Comparison of ENCODE assay signal across 8 mouse cellular contexts in the genomic region with DNA sequence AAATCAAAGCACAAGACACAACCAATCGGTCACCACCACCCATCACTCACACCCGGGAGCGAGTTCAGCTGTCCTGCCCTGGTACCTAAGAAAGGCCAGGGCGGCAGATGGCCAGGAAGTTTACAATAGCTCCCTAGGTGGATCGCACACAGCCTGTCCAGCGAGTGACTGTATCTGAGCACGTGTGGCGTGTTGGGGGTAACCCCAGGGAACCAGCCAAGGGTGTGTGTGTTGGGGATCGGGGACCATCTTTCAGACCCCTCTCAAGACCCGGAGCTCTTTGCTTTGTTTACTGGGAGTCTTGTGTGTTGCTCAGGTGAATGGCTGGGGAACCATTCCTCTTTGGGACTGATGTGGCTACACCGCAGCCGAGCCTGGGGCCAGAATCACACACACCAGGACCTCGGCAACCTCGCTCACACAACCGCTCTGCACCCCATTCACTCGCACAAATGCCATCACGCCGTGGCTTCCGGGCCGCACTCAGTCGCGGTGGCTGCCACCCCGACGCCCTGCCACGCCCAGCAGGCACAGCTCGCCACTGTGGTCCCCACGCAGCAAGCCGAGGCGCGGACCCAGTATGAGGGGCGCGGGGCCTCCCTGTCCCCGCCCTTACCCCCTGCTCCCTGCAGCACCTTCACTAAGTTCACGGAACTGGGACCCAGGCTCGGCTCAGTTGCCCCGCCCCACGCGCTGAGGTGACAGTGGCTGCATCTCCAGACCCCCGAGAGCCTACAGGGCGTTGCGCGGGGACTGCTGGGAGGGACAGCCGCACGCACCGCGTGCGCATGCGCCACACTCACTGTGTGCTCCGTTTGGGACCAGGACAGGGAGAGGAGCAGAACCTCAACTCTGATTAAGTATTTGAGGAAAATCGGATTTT. TPM values are rescaled to one million over a fixed set of nuclear protein-coding genes. Genes with fewer than 3 reads are reported as not detected.
DNase-seq lines count a peak whose midpoint lies in the region; ATAC-seq and TF ChIP-seq lines count a peak whose summit lies in the region.

A gene (minus strand): TSS at position 755 of the 883 bp plus-strand sequence.

- H3K27ac ChIP-seq in heart, embryonic 12.5 days (ENCODE audit: poor library complexity, severe bottlenecking) = peak within 1 kb of the TSS; percentile 15; the same call in 1 of the 2 replicates
- no peak within 1 kb of the TSS for H3K27ac ChIP-seq in kidney, postnatal 0 days
- H3K27ac ChIP-seq in liver, embryonic 15.5 days (replicated peaks) = peak within 1 kb of the TSS; percentile 75
- peak within 1 kb of the TSS; percentile 68 for H3K27ac ChIP-seq in neural tube, embryonic 12.5 days
- H3K27ac ChIP-seq in stomach, postnatal 0 days (replicated peaks) = 0 out of 2 replicates have a peak within 1 kb of the TSS, but pooled peaks have one; percentile 49

- peak within 1 kb of the TSS; percentile 87 for H3K4me2 ChIP-seq in heart, embryonic 12.5 days
- H3K4me2 ChIP-seq in kidney, postnatal 0 days (ENCODE audit: low read length) = peak within 1 kb of the TSS; percentile 97
- H3K4me2 ChIP-seq in liver, embryonic 15.5 days = peak within 1 kb of the TSS; percentile 97
- H3K4me2 ChIP-seq in neural tube, embryonic 12.5 days (replicated peaks) = peak within 1 kb of the TSS; percentile 90
- H3K4me2 ChIP-seq in stomach, postnatal 0 days (replicated peaks; ENCODE audit: low read depth) = peak within 1 kb of the TSS; percentile 99

- TF ChIP-seq EP300 in stomach, postnatal 0 days (optimal IDR thresholded peaks at IDR 0.05) = no peak

- H3K4me1 ChIP-seq in erythroblast, embryonic 14.5 days (ENCODE audit: control insufficient read depth) = peaks cover 17% of the 10 kb centered on the region
- no peaks in the 10 kb centered on the region for H3K4me1 ChIP-seq in heart, embryonic 12.5 days (replicated peaks)
- H3K4me1 ChIP-seq in kidney, postnatal 0 days (replicated peaks; ENCODE audit: insufficient read depth, low read length) = no peaks in the 10 kb centered on the region
- H3K4me1 ChIP-seq in liver, embryonic 15.5 days (replicated peaks) = peaks cover 18% of the 10 kb centered on the region
- H3K4me1 ChIP-seq in neural tube, embryonic 12.5 days = peaks cover 6% of the 10 kb centered on the region
- no peaks in the 10 kb centered on the region for H3K4me1 ChIP-seq in stomach, postnatal 0 days (replicated peaks; ENCODE audit: control insufficient read depth, insufficient read depth)

- DNase-seq in brain, embryonic 18.5 days (ENCODE audit: low read depth, low spot score) = peak; percentile 74
- peak; percentile 91 for DNase-seq in kidney, postnatal 0 days (ENCODE audit: low spot score)
- peak; percentile 75 for DNase-seq in stomach, postnatal 0 days (ENCODE audit: low spot score)

- WGBS in heart, embryonic 12.5 days = under 1% methylated on average over 50 of the region's 50 CpGs
- under 1% methylated on average over 50 of the region's 50 CpGs for WGBS in kidney, postnatal 0 days
- WGBS in liver, embryonic 15.5 days (ENCODE audit: insufficient replicate concordance) = 1% methylated on average over 50 of the region's 50 CpGs
- under 1% methylated on average over 50 of the region's 50 CpGs for WGBS in neural tube, embryonic 12.5 days
- WGBS in stomach, postnatal 0 days = under 1% methylated on average over 47 of the region's 50 CpGs

- ATAC-seq in CD4-positive, CD25-positive, alpha-beta regulatory T cell, adult 4 months = peak; percentile 84
- ATAC-seq in heart, embryonic 12.5 days (ENCODE audit: insufficient number of reproducible peaks, low FRiP score) = peak; percentile 94
- peak; percentile 78 for ATAC-seq in kidney, postnatal 0 days (replicated peaks; ENCODE audit: low FRiP score, low read depth)
- ATAC-seq in liver, embryonic 15.5 days (ENCODE audit: insufficient read depth) = peak; percentile 93
- ATAC-seq in neural tube, embryonic 12.5 days (ENCODE audit: low FRiP score, low read depth) = peak; percentile 91
- ATAC-seq in stomach, postnatal 0 days (ENCODE audit: low FRiP score, low TSS enrichment) = peak; percentile 63

- peak within 1 kb of the TSS; percentile 79 for H3K9ac ChIP-seq in heart, embryonic 12.5 days
- peak within 1 kb of the TSS; percentile 63 for H3K9ac ChIP-seq in kidney, postnatal 0 days (ENCODE audit: low read depth, low read length)
- H3K9ac ChIP-seq in liver, embryonic 15.5 days = peak within 1 kb of the TSS; percentile 68
- peak within 1 kb of the TSS; percentile 79 for H3K9ac ChIP-seq in neural tube, embryonic 12.5 days
- peak within 1 kb of the TSS; percentile 70 for H3K9ac ChIP-seq in stomach, postnatal 0 days (ENCODE audit: low read length)

- no peaks in the 10 kb centered on the region for H3K36me3 ChIP-seq in erythroblast, embryonic 14.5 days (ENCODE audit: control insufficient read depth)
- peaks cover 25% of the 10 kb centered on the region for H3K36me3 ChIP-seq in heart, embryonic 12.5 days
- peaks cover 5% of the 10 kb centered on the region; the same call in 1 of the 2 replicates for H3K36me3 ChIP-seq in kidney, postnatal 0 days (ENCODE audit: insufficient read depth, low read length)
- H3K36me3 ChIP-seq in liver, embryonic 15.5 days (replicated peaks) = no peaks in the 10 kb centered on the region
- H3K36me3 ChIP-seq in neural tube, embryonic 12.5 days = peaks cover 27% of the 10 kb centered on the region
- H3K36me3 ChIP-seq in stomach, postnatal 0 days (ENCODE audit: control insufficient read depth, insufficient read depth, low read length) = no peaks in the 10 kb centered on the region

- no peaks in the 10 kb centered on the region for H3K27me3 ChIP-seq in erythroblast, embryonic 14.5 days (ENCODE audit: control insufficient read depth)
- no peaks in the 10 kb centered on the region for H3K27me3 ChIP-seq in heart, embryonic 12.5 days (replicated peaks)
- H3K27me3 ChIP-seq in kidney, postnatal 0 days (ENCODE audit: insufficient read depth, low read length) = no peaks in the 10 kb centered on the region
- H3K27me3 ChIP-seq in liver, embryonic 15.5 days = no peaks in the 10 kb centered on the region
- H3K27me3 ChIP-seq in neural tube, embryonic 12.5 days (replicated peaks) = no peaks in the 10 kb centered on the region
- H3K27me3 ChIP-seq in stomach, postnatal 0 days (ENCODE audit: control insufficient read depth, insufficient read depth, low read length) = no peaks in the 10 kb centered on the region

- H3K4me3 ChIP-seq in erythroblast, embryonic 14.5 days (replicated peaks) = peak within 1 kb of the TSS; percentile 86
- H3K4me3 ChIP-seq in heart, embryonic 12.5 days = peak within 1 kb of the TSS; percentile 67
- peak within 1 kb of the TSS; percentile 70 for H3K4me3 ChIP-seq in kidney, postnatal 0 days (replicated peaks; ENCODE audit: low read depth, low read length)
- H3K4me3 ChIP-seq in liver, embryonic 15.5 days (replicated peaks) = peak within 1 kb of the TSS; percentile 83
- peak within 1 kb of the TSS; percentile 82 for H3K4me3 ChIP-seq in neural tube, embryonic 12.5 days
- peak within 1 kb of the TSS; percentile 82 for H3K4me3 ChIP-seq in stomach, postnatal 0 days (ENCODE audit: low read depth, low read length)

- H3K9me3 ChIP-seq in erythroblast, embryonic 14.5 days (ENCODE audit: control insufficient read depth, low read length) = no peaks in the 10 kb centered on the region
- H3K9me3 ChIP-seq in heart, embryonic 12.5 days (replicated peaks) = no peaks in the 10 kb centered on the region
- H3K9me3 ChIP-seq in kidney, postnatal 0 days (replicated peaks; ENCODE audit: low read length) = no peaks in the 10 kb centered on the region
- no peaks in the 10 kb centered on the region for H3K9me3 ChIP-seq in liver, embryonic 15.5 days (replicated peaks)
- no peaks in the 10 kb centered on the region for H3K9me3 ChIP-seq in neural tube, embryonic 12.5 days
- H3K9me3 ChIP-seq in stomach, postnatal 0 days (ENCODE audit: control insufficient read depth, low read length) = no peaks in the 10 kb centered on the region

- TF ChIP-seq CTCF in kidney, postnatal 0 days (IDR thresholded peaks at IDR 0.05; ENCODE audit: low read depth) = no peak
- TF ChIP-seq CTCF in stomach, postnatal 0 days (IDR thresholded peaks at IDR 0.05; ENCODE audit: low read depth) = no peak

RNA-seq across cellular contexts. Expression of the gene that starts here (rescaled TPM):
- 10 to 100 TPM in 1 of 2 experiments, 1 to 10 TPM in 1; 8.6 to 11.9 TPM for polyA plus RNA-seq in CD4-positive, CD25-positive, alpha-beta regulatory T cell, adult 4 months (2017; shearing (Covaris generic))
- 0.02 TPM in 1 of 2 replicates, not detected in the other for polyA plus RNA-seq in erythroblast, embryonic 14.5 days (2012)
- 2.5 and 2.9 TPM in 2 replicates for polyA plus RNA-seq in heart, embryonic 12.5 days (2016; fragmentation: Nextera tagmentation; extraction: Ambion mirVana)
- polyA plus RNA-seq in kidney, postnatal 0 days (2015; fragmentation: Nextera tagmentation; extraction: Ambion mirVana) = 2.7 and 3.7 TPM in 2 replicates
- 1.3 and 1.6 TPM in 2 replicates for polyA plus RNA-seq in liver, embryonic 15.5 days (2015; fragmentation: Nextera tagmentation; extraction: Ambion mirVana)
- 8.2 and 10.4 TPM in 2 replicates for polyA plus RNA-seq in neural tube, embryonic 12.5 days (2016; fragmentation: Nextera tagmentation; extraction: Ambion mirVana)
- polyA plus RNA-seq in stomach, postnatal 0 days (2015; fragmentation: Nextera tagmentation; extraction: Ambion mirVana) = 1.9 and 2.1 TPM in 2 replicates
